Mouse (Mus musculus): ENCODE data around the gene Gpr35.

Gpr35 gene

DNA sequence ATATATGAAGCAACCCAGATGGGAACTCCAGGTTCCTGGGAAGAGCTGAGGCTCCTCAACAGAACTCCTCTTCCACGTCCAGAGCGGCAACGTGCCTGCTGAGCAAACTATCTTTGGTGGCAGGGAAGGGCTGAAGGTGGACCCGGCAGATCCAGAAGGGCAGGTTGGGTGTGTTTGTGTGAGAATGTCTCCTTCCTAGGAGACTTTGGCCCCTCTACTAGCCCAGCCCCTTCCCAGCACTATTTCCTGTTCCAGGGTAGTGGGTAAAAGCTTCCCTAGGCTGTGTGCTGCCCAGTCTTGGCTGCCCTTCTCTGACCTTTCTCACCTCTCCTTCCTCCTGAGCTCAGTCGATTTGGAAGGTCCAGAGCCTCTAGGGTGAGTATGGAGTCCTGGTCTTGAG is at the start of gene Gpr35:
Gene Gpr35, plus strand, starts transcription at position 259 of the 400 bp plus-strand sequence.
- in situ Hi-C loops (cut with MboI, MseI) = no loop called here

- in situ Hi-C loops (cut with MboI, MseI) = loop anchor here (25.0 kb wide), 1 partner anchor 1490 kb away; the partner anchor contains the start of gene Hes6
Measured at GRCm38 (mm10) chr1:92902786-92903185, 47.9 kb upstream of the Gpr35 start, which contains the start of gene Ankmy1. TSS of gene Ankmy1 (minus strand) at chr1:92902906.

DNA sequence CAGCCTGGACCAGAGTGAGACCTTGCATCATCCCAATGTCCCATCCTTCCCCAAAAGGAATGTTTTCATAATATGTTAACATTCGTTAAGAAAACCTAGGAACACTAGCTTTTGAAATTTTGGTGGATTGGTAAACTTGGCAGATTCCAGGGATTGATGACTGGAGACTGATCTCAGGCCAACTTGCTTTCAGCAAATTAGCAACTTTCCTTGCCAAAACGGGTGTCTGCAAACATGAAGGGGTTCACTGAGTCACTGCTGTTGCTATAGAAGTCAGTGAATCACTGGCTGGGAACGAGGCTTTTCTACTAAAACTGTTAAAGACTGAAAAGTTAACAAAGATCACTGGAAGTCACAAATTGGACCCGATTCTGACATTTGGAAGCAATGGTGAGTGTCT is 47.0 kb upstream of the Gpr35 start:
- in situ Hi-C loops (cut with MboI, MseI) = loop anchor here (25.0 kb wide), 1 partner anchor 1491 kb away; the partner anchor contains the start of gene Hes6

GRCm38 (mm10) chr1:92905703-92906310 is 44.9 kb upstream of the Gpr35 start:
- in situ Hi-C loops (cut with MboI, MseI) = loop anchor here (25.0 kb wide), 1 partner anchor 1494 kb away; the partner anchor contains the start of gene Hes6

DNA sequence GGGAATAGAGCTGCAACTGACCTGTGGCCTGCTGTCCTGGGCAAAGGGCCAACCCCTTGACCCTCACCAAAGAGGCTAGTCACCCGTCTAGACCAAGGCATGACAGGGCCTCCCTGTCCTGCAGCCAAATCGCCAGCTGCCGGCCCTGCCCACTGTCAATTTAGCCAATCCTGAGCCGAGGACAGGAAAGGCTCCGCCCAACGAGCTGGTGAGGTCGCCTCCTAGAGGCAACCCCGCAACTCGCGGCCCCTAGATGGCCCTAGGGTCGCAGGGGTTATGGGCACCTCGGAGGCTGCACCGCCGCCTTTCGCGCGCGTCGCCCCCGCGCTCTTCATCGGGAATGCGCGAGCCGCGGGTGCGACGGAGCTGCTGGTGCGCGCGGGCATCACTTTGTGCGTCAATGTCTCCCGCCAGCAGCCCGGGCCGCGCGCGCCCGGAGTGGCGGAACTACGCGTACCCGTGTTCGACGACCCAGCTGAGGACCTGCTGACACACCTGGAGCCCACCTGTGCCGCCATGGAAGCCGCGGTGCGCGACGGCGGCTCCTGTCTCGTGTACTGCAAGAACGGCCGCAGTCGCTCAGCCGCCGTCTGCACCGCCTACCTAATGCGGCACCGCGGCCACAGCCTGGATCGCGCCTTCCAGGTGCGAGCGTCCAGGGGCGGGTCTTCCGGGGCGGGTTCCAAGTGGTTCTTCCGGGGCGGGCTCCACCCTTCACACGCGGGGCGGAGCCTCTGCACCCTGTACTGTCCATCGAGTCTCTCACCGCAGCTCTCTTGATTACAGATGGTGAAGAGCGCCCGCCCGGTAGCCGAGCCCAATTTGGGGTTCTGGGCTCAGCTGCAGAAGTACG is 43.7 kb upstream of the Gpr35 start, which contains the start of gene Dusp28:
Gene Dusp28, plus strand, starts transcription at position 203 of the 853 bp plus-strand sequence.
- in situ Hi-C loops (cut with MboI, MseI) = loop anchor here (25.0 kb wide), 1 partner anchor 1495 kb away; the partner anchor contains the start of gene Hes6

GRCm38 (mm10) chr1:92907632-92908360 is 42.9 kb upstream of the Gpr35 start:
- in situ Hi-C loops (cut with MboI, MseI) = loop anchor here (25.0 kb wide), 1 partner anchor 1495 kb away; the partner anchor contains the start of gene Hes6

- in situ Hi-C loops (cut with MboI, MseI) = loop anchor here (25.0 kb wide), 1 partner anchor 1496 kb away; the partner anchor contains the start of gene Hes6
Measured at GRCm38 (mm10) chr1:92908664-92909063, 42.0 kb upstream of the Gpr35 start.

DNA sequence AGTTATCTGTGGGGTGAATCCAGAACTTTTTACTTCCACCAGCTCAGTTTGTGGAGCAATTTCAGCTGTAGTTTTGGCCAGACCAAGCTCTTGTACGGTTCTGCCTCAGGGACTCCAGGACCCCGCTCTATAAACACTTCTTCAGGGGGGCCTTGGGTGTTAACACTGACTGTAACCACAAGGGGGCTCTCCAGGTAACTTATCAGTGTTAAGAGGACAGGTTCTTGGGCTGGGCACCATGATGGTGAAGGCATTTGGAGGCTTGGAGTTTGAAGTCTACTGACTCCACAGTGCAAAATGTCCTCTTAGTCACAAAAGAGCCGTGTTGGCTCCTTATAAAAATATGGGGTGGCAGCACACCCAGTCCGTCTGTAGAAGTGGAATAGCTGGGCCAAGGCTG is 41.6 kb upstream of the Gpr35 start:
- in situ Hi-C loops (cut with MboI, MseI) = loop anchor here (25.0 kb wide), 1 partner anchor 1497 kb away; the partner anchor contains the start of gene Hes6

- in situ Hi-C loops (cut with MboI, MseI) = loop anchor here (25.0 kb wide), 1 partner anchor 1498 kb away; the partner anchor contains the start of gene Hes6
Measured at GRCm38 (mm10) chr1:92910239-92910885, 40.3 kb upstream of the Gpr35 start, which contains the start of gene Rnpepl1. TSS of gene Rnpepl1 (plus strand) at chr1:92910783.

DNA sequence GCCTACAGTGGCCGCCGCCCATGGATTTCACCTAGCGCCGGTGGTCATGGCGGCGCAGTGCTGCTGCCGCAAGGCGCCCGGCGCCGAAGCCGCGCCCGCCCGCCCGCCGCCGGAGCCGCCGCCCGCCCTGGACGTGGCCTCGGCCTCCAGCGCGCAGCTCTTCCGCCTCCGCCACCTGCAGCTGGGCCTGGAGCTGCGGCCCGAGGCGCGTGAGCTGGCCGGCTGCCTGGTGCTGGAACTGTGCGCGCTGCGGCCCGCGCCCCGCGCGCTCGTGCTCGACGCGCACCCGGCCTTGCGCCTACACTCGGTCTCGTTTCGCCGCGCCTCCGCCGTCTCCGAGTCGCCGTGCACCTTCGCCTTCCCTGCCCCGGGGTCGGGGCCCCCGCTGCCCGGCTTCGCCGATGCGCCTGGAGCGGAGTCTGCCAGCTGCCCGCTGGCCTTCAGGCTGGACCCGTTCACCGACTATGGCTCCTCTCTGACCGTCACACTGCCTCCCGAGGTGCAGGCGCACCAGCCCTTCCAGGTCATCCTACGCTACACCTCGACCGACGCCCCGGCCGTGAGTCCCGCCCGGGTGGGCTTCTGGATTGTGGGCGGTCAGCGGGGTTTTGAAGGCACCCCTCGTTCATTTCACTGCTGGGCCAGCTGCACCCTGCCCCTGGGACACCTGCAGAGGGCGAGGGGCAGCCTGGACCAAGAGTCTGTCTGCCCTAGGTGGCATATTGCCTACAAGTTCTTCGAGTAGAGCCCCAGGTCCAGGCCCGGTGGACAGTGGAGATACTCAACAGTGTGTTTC is 39.5 kb upstream of the Gpr35 start:
- in situ Hi-C loops (cut with MboI, MseI) = loop anchor here (25.0 kb wide), 1 partner anchor 1499 kb away; the partner anchor contains the start of gene Hes6

- in situ Hi-C loops (cut with MboI, MseI) = loop anchor here (25.0 kb wide), 1 partner anchor 1499 kb away; the partner anchor contains the start of gene Hes6
Measured at GRCm38 (mm10) chr1:92911721-92912138, 38.9 kb upstream of the Gpr35 start.

GRCm38 (mm10) chr1:92912286-92912685 is 38.4 kb upstream of the Gpr35 start:
- in situ Hi-C loops (cut with MboI, MseI) = loop anchor here (25.0 kb wide), 1 partner anchor 1500 kb away; the partner anchor contains the start of gene Hes6

DNA sequence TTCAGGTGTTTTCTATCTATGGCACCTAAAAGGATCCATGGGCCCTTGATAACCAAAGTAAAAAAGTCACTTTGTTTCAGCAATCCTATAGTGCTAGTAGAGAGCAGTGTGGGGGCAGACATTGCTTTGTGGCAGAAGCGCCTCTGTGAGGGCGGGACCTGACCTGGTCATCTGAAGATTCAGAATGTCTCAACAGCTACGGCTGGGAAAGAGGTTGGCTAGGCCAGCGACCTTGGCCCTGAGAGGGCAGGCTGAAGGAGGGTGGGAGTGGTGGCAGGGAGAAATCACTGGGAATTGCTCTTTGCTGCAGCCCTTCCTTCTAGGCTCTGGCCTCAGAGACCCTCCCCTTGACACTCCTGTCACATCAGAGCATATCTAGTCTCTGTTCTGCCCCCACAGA is 36.4 kb upstream of the Gpr35 start:
- in situ Hi-C loops (cut with MboI, MseI) = loop anchor here (25.0 kb wide), 1 partner anchor 1502 kb away; the partner anchor contains the start of gene Hes6

DNA sequence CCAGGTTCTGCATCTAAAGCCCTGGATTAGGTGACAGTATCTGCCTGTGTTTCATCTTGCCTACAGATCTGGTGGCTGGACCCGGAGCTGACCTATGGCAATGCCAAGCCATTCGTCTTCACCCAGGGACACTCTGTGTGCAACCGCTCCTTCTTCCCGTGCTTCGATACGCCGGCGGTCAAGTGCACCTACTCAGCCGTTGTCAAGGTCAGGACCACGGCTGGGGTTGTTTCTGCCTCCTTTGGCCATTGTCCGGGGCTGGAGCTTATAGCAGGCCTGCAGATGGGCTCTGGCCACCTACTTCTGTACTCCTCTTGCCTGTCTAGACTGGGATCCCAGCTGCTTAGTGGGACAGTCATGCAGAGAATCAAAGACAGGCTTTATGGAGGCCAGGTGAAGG is 35.7 kb upstream of the Gpr35 start:
- in situ Hi-C loops (cut with MboI, MseI) = loop anchor here (25.0 kb wide), 1 partner anchor 1503 kb away; the partner anchor contains the start of gene Hes6

GRCm38 (mm10) chr1:92916725-92917124 is 33.9 kb upstream of the Gpr35 start:
- in situ Hi-C loops (cut with MboI, MseI) = loop anchor here (25.0 kb wide), 1 partner anchor 1504 kb away; the partner anchor contains the start of gene Hes6

DNA sequence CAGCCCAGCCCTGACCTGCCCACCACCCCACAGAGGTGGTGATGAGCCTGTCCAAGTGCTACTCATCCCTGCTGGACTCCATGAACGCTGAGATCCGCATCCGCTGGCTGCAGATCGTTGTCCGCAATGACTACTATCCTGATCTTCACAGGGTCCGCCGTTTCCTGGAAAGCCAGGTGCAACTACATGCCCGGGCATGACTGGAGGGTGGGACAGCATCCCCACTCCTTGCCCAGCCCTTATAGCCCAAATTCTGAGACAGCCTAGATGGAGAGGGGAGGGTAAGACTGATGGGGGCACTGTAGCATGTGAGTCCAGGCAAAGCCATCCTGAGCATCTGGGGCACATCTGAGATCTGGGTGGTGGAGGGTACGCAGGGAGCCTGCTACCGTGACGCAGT is 31.5 kb upstream of the Gpr35 start:
- in situ Hi-C loops (cut with MboI, MseI) = loop anchor here (25.0 kb wide), 1 partner anchor 1507 kb away; the partner anchor contains the start of gene Hes6

GRCm38 (mm10) chr1:92919775-92920174 is 30.9 kb upstream of the Gpr35 start:
- in situ Hi-C loops (cut with MboI, MseI) = loop anchor here (25.0 kb wide), 1 partner anchor 1507 kb away; the partner anchor contains the start of gene Hes6

DNA sequence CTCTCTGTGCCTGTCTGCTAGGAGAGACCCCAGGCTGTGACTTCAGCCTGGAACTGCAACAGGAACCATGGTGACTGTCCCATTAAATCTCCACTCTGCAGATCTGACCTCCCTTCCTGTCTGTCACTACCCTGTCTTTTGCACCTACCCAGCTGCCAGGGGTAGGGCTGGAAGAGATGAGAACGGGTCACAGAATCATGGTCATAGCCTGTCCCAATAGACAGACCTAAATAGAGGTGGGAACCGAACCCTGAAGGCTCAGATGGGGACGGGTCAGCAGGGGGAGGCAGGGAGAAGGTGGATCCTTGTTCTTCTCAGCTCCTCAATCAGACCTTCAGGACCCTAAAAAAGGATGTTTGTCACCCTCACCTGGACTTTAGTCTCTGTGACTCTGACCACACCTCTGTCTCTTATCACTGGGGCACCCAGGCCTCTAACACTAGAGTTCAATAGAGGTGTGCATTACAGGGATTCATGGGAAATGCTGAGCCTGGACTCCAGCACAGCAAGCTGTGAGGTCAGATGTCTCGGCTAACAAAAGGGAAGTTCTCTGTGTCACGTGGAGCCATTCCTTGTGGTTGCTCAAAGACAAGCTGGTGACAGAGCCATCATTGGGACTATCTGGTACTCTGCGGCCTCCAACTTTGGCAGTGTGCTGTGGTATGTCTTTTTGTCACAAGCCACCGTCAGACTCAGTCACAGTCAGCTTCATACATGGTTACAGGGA is 30.0 kb upstream of the Gpr35 start:
- in situ Hi-C loops (cut with MboI, MseI) = loop anchor here (25.0 kb wide), 1 partner anchor 1508 kb away; the partner anchor contains the start of gene Hes6

Data from T-helper 2 cell (primary cell).